Mouse (Mus musculus) CH12.LX (cell line): ENCODE measurements around the gene Btla.

Experiments
- CTCF ChIP-seq, 2 experiments: IDR thresholded peaks in 1 of 2; conservative IDR thresholded peaks in 1 of 2; 2 replicates each; pipeline ENCODE4 v1.5.1; 2011 to 2012; ENCODE audit warnings: low read depth in 2 of 2, low read length in 2 of 2, improper control_type of control experiment in 1 of 2, inconsistent platforms in 1 of 2, mild to moderate bottlenecking in 1 of 2, moderate library complexity in 1 of 2
- ELF1 ChIP-seq: IDR thresholded peaks from 2 replicates; pipeline ENCODE4 v1.6.1; 2014; ENCODE audit warnings: low read depth, mild to moderate bottlenecking, inconsistent platforms, low read length, improper control_type of control experiment
- EP300 ChIP-seq: IDR thresholded peaks from 2 replicates; pipeline ENCODE4 v1.6.1; 2011; ENCODE audit warnings: low read length, improper control_type of control experiment
- ETS1 ChIP-seq: conservative IDR thresholded peaks from 2 replicates; pipeline ENCODE4 v1.6.1; 2012; ENCODE audit warnings: low read depth, mild to moderate bottlenecking, inconsistent platforms, low read length, improper control_type of control experiment, moderate library complexity
- HCFC1 ChIP-seq: IDR thresholded peaks from 2 replicates; pipeline ENCODE4 v1.6.1; 2012; ENCODE audit warnings: low read depth, mild to moderate bottlenecking, inconsistent platforms, low read length, improper control_type of control experiment
- JUN ChIP-seq: IDR thresholded peaks from 2 replicates; pipeline ENCODE4 v1.6.1; 2011; ENCODE audit warnings: low read depth, mild to moderate bottlenecking, low read length, improper control_type of control experiment, moderate library complexity; ENCODE audit not compliant: insufficient read depth
- JUND ChIP-seq: conservative IDR thresholded peaks from 2 replicates; pipeline ENCODE4 v1.6.1; 2011; ENCODE audit warnings: low read depth, low read length, improper control_type of control experiment
- NRF1 ChIP-seq: IDR thresholded peaks from 2 replicates; pipeline ENCODE4 v1.6.1; 2014; ENCODE audit warnings: low read depth, mild to moderate bottlenecking, inconsistent platforms, low read length, improper control_type of control experiment, moderate library complexity
- POLR2A ChIP-seq: IDR thresholded peaks from 2 replicates; pipeline ENCODE4 v1.6.1; 2011; ENCODE audit warnings: low read depth, mild to moderate bottlenecking, improper control_type of control experiment, low read length
- RCOR1 ChIP-seq: conservative IDR thresholded peaks from 2 replicates; pipeline ENCODE4 v1.6.1; 2012; ENCODE audit warnings: low read depth, mild to moderate bottlenecking, inconsistent platforms, low read length, improper control_type of control experiment
- ZC3H11A ChIP-seq: IDR thresholded peaks from 2 replicates; pipeline ENCODE4 v1.6.1; 2012; ENCODE audit warnings: low read depth, mild to moderate bottlenecking, inconsistent platforms, low read length, improper control_type of control experiment

- TF ChIP-seq ZC3H11A (no peak), ELF1 (no peak), JUN (no peak), JUND (no peak), HCFC1 (no peak), CTCF (conservative IDR thresholded peaks at IDR 0.05 in 1 of 2, IDR thresholded peaks at IDR 0.05 in 1 of 2; ENCODE audit: low read depth in 2 of 2, low read length in 2 of 2) (no peak), EP300 (no peak), POLR2A (no peak), RCOR1 (no peak), NRF1 (no peak), ETS1 (no peak)
Measured at GRCm38 (mm10) chr16:45244930-45245472, 20.9 kb downstream of the Btla start.
